Mouse (Mus musculus) lung, postnatal 25 days (tissue): ENCODE measurements around the gene Pax3.

Experiments used
- DNase-seq: peaks from one replicate; pipeline ENCODE4 v3.0.0; 2022; ENCODE audit warnings: low spot score

The Pax3 gene

GRCm38 (mm10) chr1:78196751-78197311, at the start of gene Pax3:
TSS of gene Pax3 (minus strand) at chr1:78197134.
- DNase-seq = no peak

- no peak for DNase-seq
These were observed 37.4 kb upstream of the Pax3 start for GRCm38 (mm10) chr1:78234306-78234705.

- DNase-seq = no peak
These were observed 35.1 kb upstream of the Pax3 start for GRCm38 (mm10) chr1:78231901-78232546.

GRCm38 (mm10) chr1:78229801-78230200, 32.9 kb upstream of the Pax3 start:
- no peak for DNase-seq

GRCm38 (mm10) chr1:78228771-78229170, 31.8 kb upstream of the Pax3 start:
- no peak for DNase-seq

- DNase-seq = no peak
These were observed 21.3 kb upstream of the Pax3 start for GRCm38 (mm10) chr1:78218057-78218780.

GRCm38 (mm10) chr1:78217151-78218034, 20.5 kb upstream of the Pax3 start:
- DNase-seq = no peak

GRCm38 (mm10) chr1:78216509-78217141, 19.7 kb upstream of the Pax3 start:
- DNase-seq = no peak

GRCm38 (mm10) chr1:78215749-78216508, 19.0 kb upstream of the Pax3 start:
- no peak for DNase-seq

GRCm38 (mm10) chr1:78211041-78211440, 14.1 kb upstream of the Pax3 start:
- no peak for DNase-seq

GRCm38 (mm10) chr1:78210568-78210967, 13.6 kb upstream of the Pax3 start:
- DNase-seq = no peak

- DNase-seq = no peak
These were observed 11.4 kb upstream of the Pax3 start for GRCm38 (mm10) chr1:78208281-78208814.

GRCm38 (mm10) chr1:78204341-78204740, 7.4 kb upstream of the Pax3 start:
- DNase-seq = no peak

GRCm38 (mm10) chr1:78203622-78204211, 6.8 kb upstream of the Pax3 start:
- DNase-seq = peak; percentile 10

- DNase-seq = no peak
These were observed 6.2 kb upstream of the Pax3 start for GRCm38 (mm10) chr1:78203086-78203614.

GRCm38 (mm10) chr1:78202466-78203085, 5.6 kb upstream of the Pax3 start:
- DNase-seq = no peak

GRCm38 (mm10) chr1:78201251-78202010, 4.5 kb upstream of the Pax3 start:
- no peak for DNase-seq

- no peak for DNase-seq
These were observed 3.3 kb upstream of the Pax3 start for GRCm38 (mm10) chr1:78200191-78200590.

GRCm38 (mm10) chr1:78199221-78199620, 2.3 kb upstream of the Pax3 start:
- DNase-seq = no peak
